Mouse (Mus musculus): ENCODE results near the gene Esyt2.
A peak's percentile ranks its signal among the peaks of the same experiment; 100 is the strongest.

The Esyt2 gene

GRCm38 (mm10) chr12:116280149-116280652 lies 795 bp upstream of the Esyt2 start:
- no peak for DNase-seq (ENCODE audit: low spot score in 2 of 2)

GRCm38 (mm10) chr12:116281427-116282281 lies 658 bp downstream of the Esyt2 start:
- peak in 1 of 2 experiments; percentile 20 for DNase-seq (ENCODE audit: low spot score in 2 of 2)

GRCm38 (mm10) chr12:116282856-116283255 lies 1.9 kb downstream of the Esyt2 start:
- no peak for DNase-seq (ENCODE audit: low spot score in 2 of 2)

- DNase-seq (ENCODE audit: low spot score in 2 of 2), result no peak
These were observed 2.5 kb downstream of the Esyt2 start for GRCm38 (mm10) chr12:116283511-116283910.

- no peak for DNase-seq (ENCODE audit: low spot score in 2 of 2)
These were observed 12.2 kb downstream of the Esyt2 start for GRCm38 (mm10) chr12:116293185-116293584.

- peak; percentile 13 to 29 for DNase-seq (ENCODE audit: low spot score in 2 of 2)
These were observed 12.8 kb downstream of the Esyt2 start for GRCm38 (mm10) chr12:116293599-116294292.

- no peak for DNase-seq (ENCODE audit: low spot score in 2 of 2)
These were observed 18.9 kb downstream of the Esyt2 start for GRCm38 (mm10) chr12:116299906-116300305.

- no peak for DNase-seq (ENCODE audit: low spot score in 2 of 2)
These were observed 21.2 kb downstream of the Esyt2 start for GRCm38 (mm10) chr12:116302181-116302580.

GRCm38 (mm10) chr12:116306042-116306441 lies 25.0 kb downstream of the Esyt2 start:
- no peak for DNase-seq (ENCODE audit: low spot score in 2 of 2)

GRCm38 (mm10) chr12:116307870-116308269 lies 26.9 kb downstream of the Esyt2 start:
- no peak for DNase-seq (ENCODE audit: low spot score in 2 of 2)

GRCm38 (mm10) chr12:116308612-116309011 lies 27.6 kb downstream of the Esyt2 start:
- no peak for DNase-seq (ENCODE audit: low spot score in 2 of 2)

GRCm38 (mm10) chr12:116313816-116314215 lies 32.8 kb downstream of the Esyt2 start:
- no peak for DNase-seq (ENCODE audit: low spot score in 2 of 2)

- no peak for DNase-seq (ENCODE audit: low spot score in 2 of 2)
These were observed 34.5 kb downstream of the Esyt2 start for GRCm38 (mm10) chr12:116315498-116315897.

GRCm38 (mm10) chr12:116317818-116318217 lies 36.8 kb downstream of the Esyt2 start:
- DNase-seq (ENCODE audit: low spot score in 2 of 2), result no peak

- DNase-seq (ENCODE audit: low spot score in 2 of 2), result peak; percentile 8 to 55
These were observed 44.5 kb downstream of the Esyt2 start for GRCm38 (mm10) chr12:116325545-116325944.

GRCm38 (mm10) chr12:116326159-116326558 lies 45.2 kb downstream of the Esyt2 start:
- no peak for DNase-seq (ENCODE audit: low spot score in 2 of 2)

- no peak for DNase-seq (ENCODE audit: low spot score in 2 of 2)
These were observed 53.3 kb downstream of the Esyt2 start for GRCm38 (mm10) chr12:116334253-116334652.

- DNase-seq (ENCODE audit: low spot score in 2 of 2), result no peak
These were observed 59.2 kb downstream of the Esyt2 start for GRCm38 (mm10) chr12:116340160-116340559.

GRCm38 (mm10) chr12:116348755-116349286 lies 67.8 kb downstream of the Esyt2 start:
- DNase-seq (ENCODE audit: low spot score in 2 of 2), result no peak

- no peak for DNase-seq (ENCODE audit: low spot score in 2 of 2)
These were observed 68.4 kb downstream of the Esyt2 start for GRCm38 (mm10) chr12:116349376-116349775.

- no peak for DNase-seq (ENCODE audit: low spot score in 2 of 2)
These were observed 70.0 kb downstream of the Esyt2 start for GRCm38 (mm10) chr12:116351022-116351421.

GRCm38 (mm10) chr12:116352404-116352803 lies 71.4 kb downstream of the Esyt2 start:
- DNase-seq (ENCODE audit: low spot score in 2 of 2), result no peak

Data from left cerebral cortex, adult 9 months (tissue).